Mouse (Mus musculus) ES-Bruce4 (cell line): ENCODE measurements around the gene Gm10959. TPM values are rescaled to one million over a fixed set of nuclear protein-coding genes. Genes with fewer than 3 reads are reported as not detected.
A peak's percentile ranks its signal among the peaks of the same experiment; 100 is the strongest.

Source experiments
- H3K27ac ChIP-seq: 2 replicates; pipeline ENCODE4 v1.5.1; 2012; ENCODE audit warnings: low read length, inconsistent platforms; ENCODE audit not compliant: insufficient read depth
- H3K27me3 ChIP-seq: 2 replicates; pipeline ENCODE4 v1.6.1; 2012; ENCODE audit warnings: mild to moderate bottlenecking, low read length, inconsistent platforms; ENCODE audit not compliant: control insufficient read depth, poor library complexity, insufficient read depth, severe bottlenecking
- H3K36me3 ChIP-seq: 2 replicates; pipeline ENCODE4 v1.6.1; 2012; ENCODE audit warnings: inconsistent platforms, mild to moderate bottlenecking, low read length, moderate library complexity; ENCODE audit not compliant: control insufficient read depth, poor library complexity, insufficient read depth, severe bottlenecking
- H3K4me1 ChIP-seq: one replicate; pipeline ENCODE4 v1.8.1; 2011; ENCODE audit warnings: low read length; ENCODE audit not compliant: control insufficient read depth, insufficient read depth
- H3K4me3 ChIP-seq: 2 replicates; pipeline ENCODE4 v1.5.1; 2011; ENCODE audit warnings: low read depth, mild to moderate bottlenecking, low read length
- H3K9ac ChIP-seq: 2 replicates; pipeline ENCODE4 v1.6.1; 2012; ENCODE audit warnings: low read depth, mild to moderate bottlenecking, inconsistent platforms; ENCODE audit not compliant: poor library complexity, severe bottlenecking
- H3K9me3 ChIP-seq: replicated peaks from 2 replicates; pipeline ENCODE4 v1.6.1; 2012; ENCODE audit warnings: mild to moderate bottlenecking, low read length, inconsistent platforms; ENCODE audit not compliant: control insufficient read depth, poor library complexity, insufficient read depth, severe bottlenecking
- CTCF ChIP-seq: IDR thresholded peaks from one replicate; pipeline ENCODE4 v1.8.1; 2011; ENCODE audit warnings: low read depth, low read length
- EP300 ChIP-seq: IDR thresholded peaks from 2 replicates; pipeline ENCODE4 v1.6.1; 2011; ENCODE audit warnings: low read depth, low read length; ENCODE audit not compliant: insufficient read depth
- POLR2A ChIP-seq: IDR thresholded peaks from one replicate; pipeline ENCODE4 v1.8.1; 2011; ENCODE audit warnings: low read length; ENCODE audit not compliant: insufficient read depth
- polyA plus RNA-seq: library from polyadenylated mRNA; stranded (reverse); fragments of >200 nt; gene quantifications from 2 replicates; pipeline ENCODE4 v1.2.4, GENCODE M21; 2011; ENCODE audit warnings: low read depth; ENCODE audit not compliant: missing spikeins, insufficient read depth, insufficient read length

Gene Gm10959
- polyA plus RNA-seq, 1 experiment, result not detected

- Histone ChIP-seq H3K9me3 (no peaks in the 10 kb centered on the region), H3K27me3 (no peaks in the 10 kb centered on the region), H3K36me3 (no peaks in the 10 kb centered on the region), H3K27ac (no peak overlapping the region), H3K4me1 (no peaks in the 10 kb centered on the region), H3K9ac (no peak overlapping the region), H3K4me3 (no peak overlapping the region)
- TF ChIP-seq EP300 (no peak), POLR2A (no peak), CTCF (peak; percentile 70)
Observed at GRCm38 (mm10) chr3:122903746-122904433, 15.3 kb downstream of the Gm10959 start.

- TF ChIP-seq POLR2A (no peak), EP300 (no peak), CTCF (no peak)
- no peak overlapping the region for H3K4me3 ChIP-seq
Observed at GRCm38 (mm10) chr3:122898254-122898653, 20.9 kb downstream of the Gm10959 start.

DNA sequence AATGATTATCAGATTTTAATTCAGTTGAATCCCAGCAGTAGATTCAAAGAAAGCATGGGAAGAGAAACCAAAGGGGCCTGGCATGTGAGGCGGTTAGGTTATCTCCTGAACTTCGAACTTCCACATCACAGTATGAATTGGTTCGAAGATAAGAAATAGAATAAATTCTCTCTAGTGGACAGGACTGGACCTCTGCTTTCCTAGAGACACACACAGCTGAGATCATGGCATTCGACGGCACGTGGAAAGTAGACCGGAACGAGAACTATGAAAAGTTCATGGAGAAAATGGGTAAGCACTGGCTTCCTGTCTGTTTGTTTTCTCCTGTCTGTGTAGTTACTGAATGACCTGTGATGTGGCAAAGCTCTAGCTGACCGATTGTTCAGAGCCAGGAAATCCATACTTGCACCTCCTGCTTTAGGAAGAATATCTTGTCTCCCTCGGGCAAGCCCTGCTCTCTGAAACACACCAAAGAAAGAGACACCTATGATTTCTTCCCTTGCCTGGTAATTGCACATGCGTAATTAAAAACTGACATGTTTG lies 23.9 kb downstream of the Gm10959 start:
- no peak for TF ChIP-seq POLR2A
- no peak for TF ChIP-seq EP300
- TF ChIP-seq CTCF, result no peak
- H3K4me3 ChIP-seq, result no peak overlapping the region
- no peaks in the 10 kb centered on the region for H3K27me3 ChIP-seq
- H3K36me3 ChIP-seq, result no peaks in the 10 kb centered on the region
- H3K9ac ChIP-seq, result no peak overlapping the region
- H3K9me3 ChIP-seq, result no peaks in the 10 kb centered on the region
- no peak overlapping the region for H3K27ac ChIP-seq
- no peaks in the 10 kb centered on the region for H3K4me1 ChIP-seq

More at GRCm38 (mm10) chr3:122898254-122898653, 20.9 kb downstream of the Gm10959 start:
- no peaks in the 10 kb centered on the region for H3K9me3 ChIP-seq
- H3K4me1 ChIP-seq, result no peaks in the 10 kb centered on the region
- no peaks in the 10 kb centered on the region for H3K36me3 ChIP-seq
- H3K9ac ChIP-seq, result no peak overlapping the region
- H3K27ac ChIP-seq, result no peak overlapping the region
- no peaks in the 10 kb centered on the region for H3K27me3 ChIP-seq

GRCm38 (mm10) chr3:122894772-122895171 lies 24.4 kb downstream of the Gm10959 start, which contains the start of gene Fabp2:
Fabp2 (plus strand) TSS chr3:122895072.
- H3K9me3 ChIP-seq, result no peaks in the 10 kb centered on the region
- no peak for TF ChIP-seq CTCF

GRCm38 (mm10) chr3:122888371-122888819 lies 30.8 kb downstream of the Gm10959 start:
- TF ChIP-seq POLR2A (no peak), CTCF (no peak), EP300 (no peak)
- H3K27ac ChIP-seq, result no peak overlapping the region
- no peaks in the 10 kb centered on the region for H3K36me3 ChIP-seq
- no peaks in the 10 kb centered on the region for H3K9me3 ChIP-seq
- H3K4me3 ChIP-seq, result no peak overlapping the region
- H3K27me3 ChIP-seq, result no peaks in the 10 kb centered on the region
- no peak overlapping the region for H3K9ac ChIP-seq
- no peaks in the 10 kb centered on the region for H3K4me1 ChIP-seq

More at GRCm38 (mm10) chr3:122894772-122895171, 24.4 kb downstream of the Gm10959 start, which contains the start of gene Fabp2:
- H3K27ac ChIP-seq, result no peak within 1 kb of the TSS
- no peak within 1 kb of the TSS for H3K9ac ChIP-seq
- no peaks in the 10 kb centered on the region for H3K36me3 ChIP-seq
- no peaks in the 10 kb centered on the region for H3K27me3 ChIP-seq
- no peak within 1 kb of the TSS for H3K4me3 ChIP-seq
- no peaks in the 10 kb centered on the region for H3K4me1 ChIP-seq

DNA sequence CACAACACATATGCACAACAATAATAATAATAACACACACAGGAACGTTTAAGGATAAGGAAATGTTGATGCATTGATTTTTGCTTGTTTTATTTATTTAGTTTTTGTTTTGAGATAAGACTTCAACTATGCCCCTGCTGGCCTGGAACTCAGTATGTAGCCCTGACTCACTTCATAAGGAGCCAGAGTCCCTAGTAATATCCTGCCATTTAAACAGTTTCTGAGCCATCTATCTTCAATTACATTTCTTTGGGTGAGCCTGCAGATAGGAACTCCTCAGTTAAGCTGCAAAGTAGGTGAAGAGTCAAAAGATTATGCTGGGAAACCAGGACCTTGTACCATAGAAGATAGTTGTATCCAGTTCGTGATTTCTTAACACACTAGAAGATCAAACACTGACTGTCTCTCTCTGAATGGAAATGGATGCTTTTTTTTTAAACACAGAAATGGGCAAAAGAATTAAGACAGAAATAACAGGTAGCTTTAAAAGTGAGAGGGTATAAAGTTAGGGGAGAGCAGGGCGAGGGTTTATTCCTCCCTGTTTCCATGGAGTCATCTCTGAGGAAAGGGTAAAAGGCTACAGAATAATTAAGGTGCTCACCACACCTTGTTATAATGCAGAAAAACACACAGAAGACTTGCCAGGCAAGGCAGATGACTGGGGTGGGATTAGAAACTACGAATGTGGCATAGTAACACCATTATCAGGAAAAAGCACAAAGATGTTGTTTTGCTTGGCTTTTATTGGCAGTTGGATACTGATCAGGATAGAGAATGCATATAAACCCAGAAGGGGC lies 31.5 kb downstream of the Gm10959 start:
- Histone ChIP-seq H3K4me1 (no peaks in the 10 kb centered on the region), H3K27ac (no peak overlapping the region), H3K36me3 (no peaks in the 10 kb centered on the region), H3K27me3 (no peaks in the 10 kb centered on the region), H3K9ac (no peak overlapping the region), H3K9me3 (no peaks in the 10 kb centered on the region), H3K4me3 (no peak overlapping the region)
- TF ChIP-seq POLR2A (no peak), EP300 (no peak), CTCF (no peak)
